Mouse (Mus musculus) thymus, adult 2 months (tissue): Measurements from ENCODE around the gene Psd4. TPM values are rescaled to one million over a fixed set of nuclear protein-coding genes. Genes with fewer than 3 reads are reported as not detected.

Experiments used
- DNase-seq: peaks from one replicate; pipeline ENCODE4 v3.0.0; 2021
- H3K27ac ChIP-seq: fragments of 200-500 bp; 2 replicates; pipeline ENCODE4 v1.5.1; 2012; ENCODE audit warnings: low read length, control low read depth; ENCODE audit not compliant: control insufficient read depth, insufficient read depth
- H3K27me3 ChIP-seq: fragments of 200-500 bp; 2 replicates; pipeline ENCODE4 v1.6.1; 2012; ENCODE audit warnings: mild to moderate bottlenecking, low read length, moderate library complexity, mixed read lengths; ENCODE audit not compliant: control insufficient read depth, insufficient read depth
- H3K36me3 ChIP-seq: fragments of 200-500 bp; 2 replicates; pipeline ENCODE4 v1.6.1; 2012; ENCODE audit warnings: mild to moderate bottlenecking, low read length, moderate library complexity; ENCODE audit not compliant: control insufficient read depth, insufficient read depth
- H3K4me1 ChIP-seq: fragments of 200-500 bp; replicated peaks from 2 replicates; pipeline ENCODE4 v1.6.1; 2012; ENCODE audit warnings: low read length; ENCODE audit not compliant: control insufficient read depth, insufficient read depth
- H3K4me3 ChIP-seq: fragments of 200-500 bp; 2 replicates; pipeline ENCODE4 v1.5.1; 2012; ENCODE audit warnings: mild to moderate bottlenecking, low read length, control low read depth, moderate library complexity; ENCODE audit not compliant: control insufficient read depth, insufficient read depth
- CTCF ChIP-seq: fragments of 200-500 bp; IDR thresholded peaks from 2 replicates; pipeline ENCODE4 v1.5.1; 2012; ENCODE audit warnings: mild to moderate bottlenecking, control low read depth, low read length, moderate library complexity, borderline replicate concordance; ENCODE audit not compliant: control insufficient read depth, poor library complexity, insufficient read depth; ENCODE audit errors: extremely low read depth
- POLR2A ChIP-seq: fragments of 200-500 bp; IDR thresholded peaks from 2 replicates; pipeline ENCODE4 v1.6.1; 2012; ENCODE audit warnings: mild to moderate bottlenecking, low read length, control low read depth, moderate library complexity; ENCODE audit not compliant: control insufficient read depth, poor library complexity, insufficient read depth; ENCODE audit errors: extremely low read depth
- WGBS: fragments of 180-500 bp; shearing (Covaris S2); methylation state at CpG from one replicate; pipeline ENCODE4 v1.1.7; 2018; 5-methylcytosine and 5-hydroxymethylcytosine counted together
- polyA plus RNA-seq: library from polyadenylated mRNA; depleted of rRNA; stranded (reverse); fragments of >200 nt; gene quantifications from 2 replicates; pipeline ENCODE4 v1.2.3, GENCODE M21; 2012

Gene Psd4
- polyA plus RNA-seq, 1 experiment, result 95.6 TPM

DNA sequence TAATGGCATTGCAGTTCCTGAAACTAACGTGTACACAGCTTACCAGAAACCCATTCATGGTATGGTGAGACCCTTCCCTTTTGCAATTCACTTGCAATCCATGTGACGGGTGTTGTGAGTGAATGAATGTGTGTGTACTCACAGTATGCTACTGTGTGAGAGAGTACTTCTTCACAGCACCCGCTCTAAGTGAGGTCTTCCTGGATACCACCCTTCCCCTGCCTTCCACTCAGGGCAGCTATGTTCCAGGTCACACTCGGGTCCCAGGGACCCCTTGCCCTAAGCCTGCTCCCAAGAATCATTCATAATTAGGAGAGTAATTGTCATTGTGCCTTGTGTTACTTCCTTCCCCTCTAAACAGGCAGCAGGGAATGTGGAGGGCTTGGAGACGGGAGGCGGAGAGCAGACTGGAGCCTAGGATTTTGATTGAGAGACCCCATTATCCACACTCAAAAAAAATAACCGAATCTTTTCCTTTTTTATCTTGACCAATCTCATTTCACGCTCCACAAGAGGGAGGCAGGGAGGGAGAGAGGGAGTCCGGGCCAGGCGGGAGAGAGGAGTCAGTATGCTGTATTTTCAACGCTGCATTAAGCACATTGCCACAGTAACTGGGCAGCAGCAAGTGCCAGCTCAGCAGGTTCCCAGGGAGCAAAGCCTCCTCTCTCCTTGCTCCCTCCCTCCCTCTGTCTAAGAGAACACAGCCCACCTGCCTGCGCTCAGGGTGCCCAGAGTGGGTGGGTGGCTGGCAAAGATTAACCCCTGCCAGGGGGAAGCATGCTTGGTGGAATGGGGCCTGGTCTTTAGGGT is 60.7 kb downstream of the Psd4 start:
- no peak overlapping the region for H3K27ac ChIP-seq
- 86% methylated on average over 12 of the region's 12 CpGs for WGBS
- no peaks in the 10 kb centered on the region for H3K4me1 ChIP-seq
- no peak for TF ChIP-seq POLR2A
- no peak for TF ChIP-seq CTCF
- H3K4me3 ChIP-seq, result no peak overlapping the region
- no peaks in the 10 kb centered on the region for H3K27me3 ChIP-seq
- DNase-seq, result no peak
- H3K36me3 ChIP-seq, result no peaks in the 10 kb centered on the region

GRCm38 (mm10) chr2:24429806-24430205 is 62.4 kb downstream of the Psd4 start:
- DNase-seq, result no peak
- Histone ChIP-seq H3K4me3 (no peak overlapping the region), H3K36me3 (no peaks in the 10 kb centered on the region), H3K27ac (no peak overlapping the region), H3K27me3 (no peaks in the 10 kb centered on the region), H3K4me1 (no peaks in the 10 kb centered on the region)
- TF ChIP-seq POLR2A (no peak), CTCF (no peak)
- 64% methylated on average over 4 of the region's 4 CpGs for WGBS

DNA sequence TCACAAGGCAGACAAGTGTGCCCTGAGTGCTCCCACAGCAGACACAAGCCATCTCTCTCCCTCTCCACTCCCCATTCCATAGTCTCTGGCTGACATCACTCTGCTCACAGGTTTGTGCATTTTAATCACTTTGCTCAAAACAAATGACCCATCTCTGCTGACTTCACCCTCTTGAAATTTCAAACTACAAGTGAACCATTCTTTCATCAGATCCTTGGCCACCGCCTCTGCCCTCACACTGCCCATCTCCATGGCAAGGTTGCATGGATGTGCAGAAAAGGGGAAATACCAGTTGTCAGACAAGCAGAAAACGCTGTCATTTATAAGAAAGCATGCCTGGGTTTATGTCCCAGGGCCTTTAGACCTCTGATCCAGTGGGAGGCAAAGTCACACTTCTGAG is 67.3 kb downstream of the Psd4 start:
- TF ChIP-seq POLR2A (no peak), CTCF (no peak)

DNA sequence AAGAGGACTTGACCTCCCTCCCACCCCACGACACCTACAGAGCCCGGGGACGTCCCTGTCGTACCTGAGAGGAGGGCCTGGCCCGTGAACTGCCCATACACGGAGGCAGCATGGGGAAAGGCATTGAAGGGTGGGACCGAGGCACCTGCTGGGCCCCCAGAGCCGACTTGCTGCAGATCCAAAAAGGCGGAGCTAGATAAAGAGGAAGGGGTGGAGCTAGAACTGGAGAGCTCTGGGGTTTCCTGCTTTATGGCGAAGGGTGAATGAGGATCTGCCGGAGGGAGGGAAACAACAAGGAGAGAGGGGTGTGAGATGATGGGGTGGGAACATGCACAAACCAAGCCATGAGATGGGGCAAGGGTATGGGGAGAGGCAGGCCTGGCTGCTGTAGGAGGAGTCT is 68.3 kb downstream of the Psd4 start:
- TF ChIP-seq POLR2A (no peak), CTCF (no peak)
- H3K4me1 ChIP-seq, result no peaks in the 10 kb centered on the region
- H3K36me3 ChIP-seq, result no peaks in the 10 kb centered on the region
- H3K27ac ChIP-seq, result no peak overlapping the region
- DNase-seq, result no peak
- 76% methylated on average over 11 of the region's 11 CpGs for WGBS
- no peaks in the 10 kb centered on the region for H3K27me3 ChIP-seq
- no peak overlapping the region for H3K4me3 ChIP-seq

More for the DNA sequence above, 67.3 kb downstream of the Psd4 start:
- DNase-seq, result no peak
- no peaks in the 10 kb centered on the region for H3K4me1 ChIP-seq
- no peaks in the 10 kb centered on the region for H3K36me3 ChIP-seq
- no peaks in the 10 kb centered on the region for H3K27me3 ChIP-seq
- H3K27ac ChIP-seq, result no peak overlapping the region
- 80% methylated on average over 2 of the region's 2 CpGs for WGBS
- no peak overlapping the region for H3K4me3 ChIP-seq

DNA sequence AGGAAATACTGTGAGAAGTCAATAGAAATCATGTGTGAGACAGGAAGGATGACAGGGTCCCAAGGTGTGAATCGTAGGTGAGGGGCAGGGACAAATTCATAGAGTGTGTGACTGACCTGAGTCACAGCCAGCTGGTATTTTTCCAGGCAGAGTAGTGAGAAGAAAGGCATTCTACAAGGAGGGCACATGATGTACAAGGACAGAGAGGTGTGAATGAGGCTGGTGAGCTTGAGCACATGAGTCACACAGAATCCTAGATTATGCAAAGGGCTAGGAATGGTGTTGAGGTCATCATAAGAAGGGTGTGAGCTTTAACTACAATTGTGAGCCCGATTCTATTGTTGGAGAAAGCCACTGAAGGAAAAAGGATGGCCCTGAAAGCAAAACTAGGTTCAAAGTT is 72.7 kb downstream of the Psd4 start:
- TF ChIP-seq CTCF (no peak), POLR2A (no peak)
- DNase-seq, result no peak
- Histone ChIP-seq H3K36me3 (no peaks in the 10 kb centered on the region), H3K27me3 (no peaks in the 10 kb centered on the region), H3K4me3 (no peak overlapping the region), H3K27ac (no peak overlapping the region), H3K4me1 (no peaks in the 10 kb centered on the region)
- 84% methylated on average over 2 of the region's 2 CpGs for WGBS

DNA sequence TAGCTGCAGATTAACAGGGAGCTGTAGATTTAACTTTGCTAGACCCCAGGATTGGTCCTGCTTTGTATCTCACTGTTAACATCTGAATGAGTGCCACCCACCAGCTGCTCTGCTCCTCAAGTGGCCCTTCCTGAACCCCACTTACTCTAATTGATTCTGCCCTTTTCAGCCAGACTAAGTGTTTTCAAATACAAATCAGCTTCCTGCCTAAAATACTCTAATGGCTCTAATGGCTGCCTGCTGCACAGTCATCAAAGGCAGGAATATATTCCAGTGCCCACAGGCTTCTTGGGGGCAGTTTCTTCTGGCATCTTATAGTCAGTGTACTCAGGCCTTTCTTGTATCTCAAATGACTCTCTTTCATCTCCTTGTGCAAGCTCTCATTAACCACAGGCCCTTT is 74.5 kb downstream of the Psd4 start:
- Histone ChIP-seq H3K4me1 (no peaks in the 10 kb centered on the region), H3K27ac (no peak overlapping the region), H3K36me3 (no peaks in the 10 kb centered on the region), H3K27me3 (no peaks in the 10 kb centered on the region), H3K4me3 (no peak overlapping the region)
- DNase-seq, result no peak
- TF ChIP-seq CTCF (no peak), POLR2A (no peak)
